Mouse (Mus musculus) liver, postnatal 0 days (tissue): ENCODE results near the gene Galt. TPM values are rescaled to one million over a fixed set of nuclear protein-coding genes. Genes with fewer than 3 reads are reported as not detected.

Experiments
- ATAC-seq: fragments of 200-750 bp; cut with Nextera tagmentation; 2 replicates; pipeline ENCODE4 v1.8.0; 2017; ENCODE audit warnings: mild to moderate bottlenecking, moderate library complexity
- DNase-seq: peaks from one replicate; pipeline ENCODE4 v3.0.0-alpha.2; 2016
- H3K27ac ChIP-seq: fragments of 300-500 bp; sonication (generic); 2 replicates; pipeline ENCODE4 v1.5.1; 2014; ENCODE audit warnings: antibody characterized with exemption, moderate library complexity, mild to moderate bottlenecking, low read depth
- H3K27me3 ChIP-seq: fragments of 300-500 bp; sonication (generic); 2 replicates; pipeline ENCODE4 v1.6.1; 2014; ENCODE audit warnings: low read length, control low read depth, mixed read lengths; ENCODE audit not compliant: insufficient read depth
- H3K36me3 ChIP-seq: fragments of 300-500 bp; sonication (generic); replicated peaks from 2 replicates; pipeline ENCODE4 v1.6.1; 2014; ENCODE audit warnings: mild to moderate bottlenecking, control low read depth, low read length, moderate library complexity, mixed read lengths; ENCODE audit not compliant: insufficient read depth
- H3K4me1 ChIP-seq: fragments of 300-500 bp; sonication (generic); 2 replicates; pipeline ENCODE4 v1.6.1; 2014; ENCODE audit warnings: antibody characterized with exemption, mild to moderate bottlenecking, control low read depth; ENCODE audit not compliant: insufficient read depth
- H3K4me2 ChIP-seq: fragments of 300-500 bp; sonication (generic); 2 replicates; pipeline ENCODE4 v1.6.1; 2014; ENCODE audit warnings: low read depth, mild to moderate bottlenecking, low read length, moderate library complexity, mixed read lengths
- H3K4me3 ChIP-seq: fragments of 300-500 bp; sonication (generic); 2 replicates; pipeline ENCODE4 v1.5.1; 2014; ENCODE audit warnings: low read depth, low read length
- H3K9ac ChIP-seq: fragments of 300-500 bp; sonication (generic); replicated peaks from 2 replicates; pipeline ENCODE4 v1.6.1; 2014; ENCODE audit warnings: mild to moderate bottlenecking, moderate library complexity
- H3K9me3 ChIP-seq: fragments of 300-500 bp; sonication (generic); 2 replicates; pipeline ENCODE4 v1.6.1; 2016; ENCODE audit warnings: mild to moderate bottlenecking, control low read depth, low read length, mixed read lengths
- CTCF ChIP-seq: sonication (generic); IDR thresholded peaks from 2 replicates; pipeline ENCODE4 v1.5.1; 2016; ENCODE audit warnings: antibody characterized with exemption, low read depth
- EP300 ChIP-seq: IDR thresholded peaks from 2 replicates; pipeline ENCODE4 v1.6.1; 2016; ENCODE audit warnings: antibody characterized with exemption, low read depth, mild to moderate bottlenecking
- WGBS: fragments of 180-500 bp; shearing (Covaris S2); extraction: QIAGEN DNeasy Blood & Tissue Kit; methylation state at CpG from one replicate; pipeline ENCODE4 v1.1.7; 2014; ENCODE audit not compliant: insufficient replicate concordance; 5-methylcytosine and 5-hydroxymethylcytosine counted together
- polyA plus RNA-seq: library from polyadenylated mRNA; unstranded; fragments of >200 nt; fragmentation: Nextera tagmentation; extraction: Ambion mirVana; gene quantifications from 2 replicates; pipeline ENCODE4 v1.2.1, GENCODE M21; 2015

Galt gene
- polyA plus RNA-seq, 1 experiment from 2014 or later: 40.9 TPM

DNA sequence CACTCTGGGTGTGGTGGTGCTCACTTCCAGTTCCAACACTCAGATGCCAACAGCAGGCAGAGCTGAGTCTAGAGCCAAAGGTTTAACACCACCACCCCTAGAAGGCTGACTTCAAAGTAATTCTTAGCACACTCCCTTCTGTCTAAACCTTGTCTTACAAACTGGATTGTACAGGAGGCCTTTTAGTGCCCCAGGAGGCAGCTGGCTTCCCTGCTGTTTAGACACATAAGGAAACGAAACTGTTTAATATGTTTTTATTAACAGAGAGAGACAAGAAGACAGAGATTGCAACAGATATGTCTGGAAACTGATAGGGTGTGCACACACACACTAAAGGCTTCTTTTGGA is 16.8 kb upstream of the Galt start:
- TF ChIP-seq CTCF (no peak), EP300 (no peak)
- Histone ChIP-seq H3K4me1 (peaks cover 22% of the 10 kb centered on the region), H3K4me3 (no peak overlapping the region), H3K27ac (no peak overlapping the region), H3K27me3 (peaks cover 4% of the 10 kb centered on the region; the same call in 1 of the 2 replicates), H3K9ac (no peak overlapping the region), H3K36me3 (peaks cover 5% of the 10 kb centered on the region), H3K4me2 (no peak overlapping the region), H3K9me3 (no peaks in the 10 kb centered on the region)
- DNase-seq: no peak
- ATAC-seq: no peak
- 63% methylated on average over 1 of the region's 1 CpGs for WGBS

DNA sequence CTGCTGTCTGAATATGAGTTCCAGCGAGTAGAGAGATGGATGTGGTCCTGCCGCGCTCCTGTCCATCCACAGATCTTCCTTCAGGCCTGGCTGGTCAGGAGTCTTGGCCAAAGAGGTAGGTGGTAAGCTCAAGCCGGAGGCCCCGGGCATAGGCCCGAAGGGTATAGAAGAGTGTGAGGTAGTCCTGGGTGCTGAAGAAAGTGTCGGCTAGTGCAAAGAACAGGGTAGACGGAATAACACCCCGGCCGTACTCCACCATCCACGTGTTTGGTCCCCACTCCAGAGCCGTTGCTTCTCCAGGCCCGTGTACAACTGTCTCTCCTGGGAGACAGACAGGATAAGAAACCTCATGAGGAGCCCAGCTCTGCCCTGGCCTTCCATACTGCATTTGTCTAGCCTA is 15.8 kb upstream of the Galt start:
- H3K4me3 ChIP-seq: no peak overlapping the region
- ATAC-seq (no peak), DNase-seq (no peak)
- no peaks in the 10 kb centered on the region for H3K9me3 ChIP-seq
- no peak overlapping the region for H3K27ac ChIP-seq
- H3K36me3 ChIP-seq: peaks cover 5% of the 10 kb centered on the region
- no peak overlapping the region for H3K9ac ChIP-seq
- 92% methylated on average over 13 of the region's 13 CpGs for WGBS
- TF ChIP-seq EP300: no peak
- no peak for TF ChIP-seq CTCF
- H3K4me2 ChIP-seq: 0 out of 2 replicates have a peak overlapping the region, but pooled peaks have one; percentile 91
- H3K27me3 ChIP-seq: no peaks in the 10 kb centered on the region
- peaks cover 22% of the 10 kb centered on the region for H3K4me1 ChIP-seq

DNA sequence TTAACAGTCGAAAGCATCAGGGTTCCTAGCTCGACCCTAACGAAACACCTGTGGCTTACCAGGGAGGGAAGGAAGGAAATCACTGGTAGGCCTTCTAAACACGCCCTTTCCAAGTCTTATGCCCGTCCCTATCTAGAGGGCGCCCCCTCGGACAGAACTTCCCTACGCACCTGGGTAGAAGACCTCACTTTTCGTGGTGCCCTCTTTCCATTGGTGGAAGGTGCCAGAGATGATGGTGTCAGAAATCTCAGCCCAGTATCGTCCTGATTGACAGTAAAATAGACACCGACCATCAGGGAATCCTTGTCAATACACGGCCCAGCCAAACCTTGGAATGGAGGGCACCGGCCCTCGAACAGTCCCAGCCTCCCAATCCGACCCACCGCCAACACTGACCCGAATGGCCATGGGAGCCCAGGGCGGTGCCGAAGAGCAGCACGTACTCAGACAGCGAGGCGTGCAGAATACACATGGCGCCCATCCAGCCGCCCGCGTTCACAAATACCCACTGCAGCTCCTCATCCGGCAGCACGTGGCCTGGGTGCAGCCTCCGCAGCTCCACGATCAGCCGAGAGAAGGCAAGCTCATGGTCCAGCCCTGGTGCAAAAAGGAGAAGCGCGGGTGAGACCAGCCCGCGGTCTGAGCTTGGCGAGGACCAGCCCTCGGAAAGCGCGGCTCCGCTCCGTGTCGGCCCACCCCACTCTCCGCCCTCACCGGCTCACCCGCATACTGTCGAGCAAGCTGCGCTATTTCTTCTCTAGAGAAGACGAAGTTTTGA is 14.5 kb upstream of the Galt start:
- no peaks in the 10 kb centered on the region for H3K27me3 ChIP-seq
- H3K4me2 ChIP-seq: peak overlapping the region; percentile 91
- H3K9me3 ChIP-seq: no peaks in the 10 kb centered on the region
- peak; percentile 74 for ATAC-seq
- peak overlapping the region; percentile 87 for H3K27ac ChIP-seq
- under 1% methylated on average over 48 of the region's 48 CpGs for WGBS
- TF ChIP-seq EP300 (no peak), CTCF (peak; percentile 27; the same call in 1 of the 2 replicates)
- no peak for DNase-seq
- H3K36me3 ChIP-seq: peaks cover 5% of the 10 kb centered on the region
- H3K4me3 ChIP-seq: peak overlapping the region; percentile 65
- peak overlapping the region; percentile 59 for H3K9ac ChIP-seq
- H3K4me1 ChIP-seq: peaks cover 22% of the 10 kb centered on the region

DNA sequence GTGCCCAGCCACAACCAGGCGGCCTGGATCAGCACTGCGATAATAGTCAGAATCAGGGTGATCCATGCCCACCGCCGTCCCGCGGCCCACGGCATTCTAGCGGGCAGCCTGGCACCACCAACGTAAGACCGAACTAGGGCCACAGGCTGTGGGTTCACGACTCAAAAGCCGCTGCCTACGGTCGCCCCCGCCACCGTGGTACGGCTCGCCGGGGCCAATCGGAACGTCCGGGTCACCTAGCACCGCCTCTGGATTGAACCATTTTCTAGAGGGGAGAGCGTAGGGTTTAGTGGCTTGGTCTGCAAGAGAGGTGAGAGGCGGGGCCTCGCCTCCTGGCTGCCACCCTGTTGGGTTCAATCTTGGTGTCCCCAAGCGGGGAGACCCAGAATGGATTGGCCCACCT is 13.9 kb upstream of the Galt start:
- peak; percentile 90 for DNase-seq
- Histone ChIP-seq H3K4me1 (peaks cover 22% of the 10 kb centered on the region), H3K9me3 (no peaks in the 10 kb centered on the region; the same call in none of the 2 replicates), H3K27ac (peak overlapping the region; percentile 87), H3K27me3 (no peaks in the 10 kb centered on the region), H3K4me3 (peak overlapping the region; percentile 65), H3K36me3 (peaks cover 5% of the 10 kb centered on the region), H3K4me2 (peak overlapping the region; percentile 91), H3K9ac (peak overlapping the region; percentile 59)
- TF ChIP-seq CTCF (peak; percentile 28), EP300 (no peak)
- ATAC-seq: peak; percentile 94
- under 1% methylated on average over 27 of the region's 27 CpGs for WGBS

DNA sequence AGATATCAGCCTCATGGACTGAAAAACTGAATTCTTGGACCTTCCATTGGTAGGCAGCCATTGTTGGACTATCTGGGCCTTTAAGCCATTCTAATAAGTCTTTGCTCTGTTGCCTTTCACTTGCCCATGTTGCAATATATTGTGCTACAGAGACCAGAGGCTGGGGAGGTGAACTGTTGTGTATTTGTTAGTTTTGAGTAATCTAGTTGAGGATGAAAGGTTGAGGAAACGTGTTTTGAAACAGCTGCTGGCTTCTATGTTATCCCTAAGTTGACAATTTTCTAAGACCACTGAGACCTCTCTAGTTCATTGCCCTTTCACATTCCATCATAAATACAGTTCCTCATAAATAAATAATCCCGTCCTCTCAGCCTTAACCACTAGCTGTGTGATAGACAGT is 10.9 kb upstream of the Galt start:
- peak; percentile 28; the same call in 1 of the 2 replicates for ATAC-seq
- 58% methylated on average over 2 of the region's 2 CpGs for WGBS
- no peak for DNase-seq

DNA sequence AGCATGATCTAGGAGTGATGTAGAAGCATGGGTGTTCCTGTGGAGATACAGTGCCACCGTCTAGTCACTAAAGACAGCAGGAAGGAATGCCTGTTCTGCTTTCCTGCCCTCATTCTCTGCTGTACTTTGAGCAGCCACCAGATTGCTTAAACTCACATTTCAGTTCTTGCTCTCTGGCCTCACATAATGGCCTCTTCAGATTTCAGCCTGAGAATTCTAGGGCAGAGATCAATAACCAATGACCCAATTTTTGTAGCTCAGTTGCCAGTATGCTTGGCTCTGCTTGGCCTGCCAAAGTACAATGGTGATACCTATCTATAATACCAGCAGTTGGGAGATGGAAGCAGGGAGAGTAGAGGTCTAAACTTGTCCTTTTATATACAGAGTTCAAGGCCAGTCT is 10.0 kb upstream of the Galt start:
- TF ChIP-seq EP300 (peak; percentile 30; the same call in 1 of the 2 replicates), CTCF (no peak)
- WGBS: 43% methylated on average over 1 of the region's 1 CpGs
- DNase-seq (no peak), ATAC-seq (no peak)
- Histone ChIP-seq H3K27ac (peak overlapping the region; percentile 66), H3K9me3 (peaks cover 6% of the 10 kb centered on the region), H3K4me3 (no peak overlapping the region), H3K4me1 (peaks cover 15% of the 10 kb centered on the region), H3K4me2 (no peak overlapping the region), H3K36me3 (no peaks in the 10 kb centered on the region), H3K9ac (no peak overlapping the region), H3K27me3 (no peaks in the 10 kb centered on the region)

More for the DNA sequence above, 10.9 kb upstream of the Galt start:
- peaks cover 22% of the 10 kb centered on the region for H3K4me1 ChIP-seq
- no peaks in the 10 kb centered on the region; the same call in 1 of the 2 replicates for H3K36me3 ChIP-seq
- H3K27ac ChIP-seq: peak overlapping the region; percentile 66
- H3K4me3 ChIP-seq: no peak overlapping the region
- H3K4me2 ChIP-seq: no peak overlapping the region
- H3K9ac ChIP-seq: no peak overlapping the region
- peaks cover 6% of the 10 kb centered on the region for H3K9me3 ChIP-seq
- no peaks in the 10 kb centered on the region for H3K27me3 ChIP-seq
- TF ChIP-seq EP300 (no peak), CTCF (no peak)
